In genomic region chr11:114851608-114852310, GRCm38 (mm10) we compare ENCODE assay signal across 8 mouse cellular contexts. TPM values are rescaled to one million over a fixed set of nuclear protein-coding genes. Genes with fewer than 3 reads are reported as not detected.
A peak's percentile ranks its signal among the peaks of the same experiment; 100 is the strongest.
DNase-seq lines count a peak whose midpoint lies in the region; ATAC-seq and TF ChIP-seq lines count a peak whose summit lies in the region.

No protein-coding gene starts in this region.

- peaks cover 16% of the 10 kb centered on the region for H3K4me1 ChIP-seq in hindbrain, embryonic 14.5 days (replicated peaks; ENCODE audit: control insufficient read depth, insufficient read depth, low read length)
- peaks cover 20% of the 10 kb centered on the region for H3K4me1 ChIP-seq in limb, embryonic 14.5 days (ENCODE audit: control insufficient read depth, insufficient read depth, low read length)
- peaks cover 24% of the 10 kb centered on the region for H3K4me1 ChIP-seq in midbrain, embryonic 11.5 days (ENCODE audit: control insufficient read depth, insufficient read depth, low read length)

- TF ChIP-seq POLR2A in limb, embryonic 14.5 days (IDR thresholded peaks at IDR 0.05; ENCODE audit: borderline replicate concordance, extremely low read depth, insufficient read depth, insufficient read length) = no peak

- WGBS in hindbrain, embryonic 14.5 days = under 1% methylated on average over 65 of the region's 65 CpGs
- under 1% methylated on average over 48 of the region's 65 CpGs for WGBS in limb, embryonic 14.5 days
- WGBS in midbrain, embryonic 11.5 days = under 1% methylated on average over 65 of the region's 65 CpGs

- no peaks in the 10 kb centered on the region for H3K9me3 ChIP-seq in hindbrain, embryonic 14.5 days (ENCODE audit: control insufficient read depth, low read length)
- no peaks in the 10 kb centered on the region for H3K9me3 ChIP-seq in limb, embryonic 14.5 days (ENCODE audit: control insufficient read depth, low read length)
- no peaks in the 10 kb centered on the region for H3K9me3 ChIP-seq in midbrain, embryonic 11.5 days (ENCODE audit: control insufficient read depth, low read length)

- peak overlapping the region; percentile 69 for H3K4me3 ChIP-seq in hindbrain, embryonic 14.5 days (replicated peaks; ENCODE audit: low read length)
- H3K4me3 ChIP-seq in limb, embryonic 14.5 days (replicated peaks; ENCODE audit: low read length) = peak overlapping the region; percentile 81
- H3K4me3 ChIP-seq in midbrain, embryonic 11.5 days (ENCODE audit: low read depth, low read length) = peak overlapping the region; percentile 55

- H3K4me2 ChIP-seq in hindbrain, embryonic 14.5 days (replicated peaks) = peak overlapping the region; percentile 99
- peak overlapping the region; percentile 99 for H3K4me2 ChIP-seq in limb, embryonic 14.5 days (replicated peaks; ENCODE audit: low read depth, low read length, severe bottlenecking)
- H3K4me2 ChIP-seq in midbrain, embryonic 11.5 days = peak overlapping the region; percentile 95

- no peaks in the 10 kb centered on the region for H3K36me3 ChIP-seq in hindbrain, embryonic 14.5 days (replicated peaks; ENCODE audit: control insufficient read depth, insufficient read depth)
- no peaks in the 10 kb centered on the region for H3K36me3 ChIP-seq in limb, embryonic 14.5 days (ENCODE audit: control insufficient read depth, insufficient read depth, low read length)
- H3K36me3 ChIP-seq in midbrain, embryonic 11.5 days (ENCODE audit: control insufficient read depth, insufficient read depth, low read length) = no peaks in the 10 kb centered on the region

- peaks cover 61% of the 10 kb centered on the region for H3K27me3 ChIP-seq in hindbrain, embryonic 14.5 days (ENCODE audit: control insufficient read depth, insufficient read depth, low read length)
- H3K27me3 ChIP-seq in limb, embryonic 14.5 days (ENCODE audit: control insufficient read depth, insufficient read depth, low read length) = no peaks in the 10 kb centered on the region
- H3K27me3 ChIP-seq in midbrain, embryonic 11.5 days (ENCODE audit: control insufficient read depth, insufficient read depth, low read length) = peaks cover 48% of the 10 kb centered on the region

- peak overlapping the region; percentile 54 for H3K27ac ChIP-seq in hindbrain, embryonic 14.5 days
- H3K27ac ChIP-seq in limb, embryonic 14.5 days (replicated peaks; ENCODE audit: low read depth, low read length) = peak overlapping the region; percentile 96
- no peak overlapping the region for H3K27ac ChIP-seq in midbrain, embryonic 11.5 days (ENCODE audit: low read depth, low read length)

- ATAC-seq in hindbrain, embryonic 14.5 days (ENCODE audit: low FRiP score) = peak; percentile 43; the same call in 1 of the 2 replicates
- ATAC-seq in limb, embryonic 14.5 days (ENCODE audit: low FRiP score, low read depth) = peak; percentile 64
- ATAC-seq in midbrain, embryonic 11.5 days (ENCODE audit: low FRiP score) = peak; percentile 60; the same call in 1 of the 2 replicates
- no peak for ATAC-seq in monocyte, adult 5-6 weeks (replicated peaks; ENCODE audit: insufficient number of reproducible peaks, low FRiP score, low TSS enrichment, poor library complexity, severe bottlenecking)

- peak overlapping the region; percentile 66 for H3K9ac ChIP-seq in hindbrain, embryonic 14.5 days
- H3K9ac ChIP-seq in limb, embryonic 14.5 days (ENCODE audit: low read depth, low read length, severe bottlenecking) = peak overlapping the region; percentile 87
- H3K9ac ChIP-seq in midbrain, embryonic 11.5 days (ENCODE audit: low read length) = peak overlapping the region; percentile 50

- DNase-seq in adrenal gland, postnatal 14 days = peak; percentile 76
- DNase-seq in cerebellum, postnatal 14 days = peak; percentile 90 to 93
- peak; percentile 68 to 73 for DNase-seq in gastrocnemius, adult 8-10 months (ENCODE audit: low spot score in 2 of 2)
- DNase-seq in hindbrain, embryonic 14.5 days (ENCODE audit: low spot score) = peak; percentile 63
- DNase-seq in limb, embryonic 14.5 days (ENCODE audit: low spot score) = peak; percentile 84
- DNase-seq in midbrain, embryonic 11.5 days (ENCODE audit: low spot score, missing footprints) = no peak
- DNase-seq in testis, postnatal 10 days (ENCODE audit: low spot score) = peak; percentile 80

RNA-seq across cellular contexts. Expression of gene Gprc5c, which starts 0.8 kb away (rescaled TPM):
- total RNA-seq in adrenal gland, postnatal 14 days (2021) = 16.6 and 18.6 TPM in 2 replicates
- 10 to 100 TPM; 31.9 to 49.5 (median 39.2) TPM for total RNA-seq in gastrocnemius, adult 8-10 months (2022)
- 8.5 and 9.9 TPM in 2 replicates for polyA plus RNA-seq in hindbrain, embryonic 14.5 days (2014; fragmentation: Nextera tagmentation; extraction: Ambion mirVana)
- polyA plus RNA-seq in limb, embryonic 14.5 days (2012; rRNA removed) = 34.1 and 48.8 TPM in 2 replicates
- 35.5 and 42.3 TPM in 2 replicates for polyA plus RNA-seq in limb, embryonic 14.5 days (2014; fragmentation: Nextera tagmentation; extraction: Ambion mirVana)
- polyA plus RNA-seq in midbrain, embryonic 11.5 days (2014; fragmentation: Nextera tagmentation; extraction: Ambion mirVana) = 8.9 and 10.7 TPM in 2 replicates
- total RNA-seq in monocyte, adult 5-6 weeks (2017) = 0.78 to 3.1 TPM (median 1.9 TPM) in 3 replicates

RNA-seq across cellular contexts. Expression of gene Cd300a, which starts 38.1 kb away (rescaled TPM):
- total RNA-seq in adrenal gland, postnatal 14 days (2021) = 1.1 and 2.2 TPM in 2 replicates
- under 1 TPM; 0.29 to 0.54 (median 0.34) TPM for total RNA-seq in gastrocnemius, adult 8-10 months (2022)
- 0.81 and 1.9 TPM in 2 replicates for polyA plus RNA-seq in hindbrain, embryonic 14.5 days (2014; fragmentation: Nextera tagmentation; extraction: Ambion mirVana)
- polyA plus RNA-seq in limb, embryonic 14.5 days (2012; rRNA removed) = 2.2 and 3.1 TPM in 2 replicates
- polyA plus RNA-seq in limb, embryonic 14.5 days (2014; fragmentation: Nextera tagmentation; extraction: Ambion mirVana) = 1.2 and 1.5 TPM in 2 replicates
- 0.79 and 1.1 TPM in 2 replicates for polyA plus RNA-seq in midbrain, embryonic 11.5 days (2014; fragmentation: Nextera tagmentation; extraction: Ambion mirVana)
- total RNA-seq in monocyte, adult 5-6 weeks (2017) = 204 to 286 TPM (median 215 TPM) in 3 replicates

RNA-seq across cellular contexts. Expression of gene Gpr142, which starts 53.0 kb away (rescaled TPM):
- not detected in 2 replicates for total RNA-seq in adrenal gland, postnatal 14 days (2021)
- total RNA-seq in gastrocnemius, adult 8-10 months (2022) = not detected
- polyA plus RNA-seq in hindbrain, embryonic 14.5 days (2014; fragmentation: Nextera tagmentation; extraction: Ambion mirVana) = not detected in 2 replicates
- 0.19 TPM in 1 of 2 replicates, not detected in the other for polyA plus RNA-seq in limb, embryonic 14.5 days (2012; rRNA removed)
- polyA plus RNA-seq in limb, embryonic 14.5 days (2014; fragmentation: Nextera tagmentation; extraction: Ambion mirVana) = not detected in 2 replicates
- polyA plus RNA-seq in midbrain, embryonic 11.5 days (2014; fragmentation: Nextera tagmentation; extraction: Ambion mirVana) = 0.12 TPM in 1 of 2 replicates, not detected in the other
- not detected in 3 replicates for total RNA-seq in monocyte, adult 5-6 weeks (2017)

RNA-seq across cellular contexts. Expression of gene Btbd17, which starts 56.0 kb away (rescaled TPM):
- not detected in 2 replicates for total RNA-seq in adrenal gland, postnatal 14 days (2021)
- not detected for total RNA-seq in gastrocnemius, adult 8-10 months (2022)
- polyA plus RNA-seq in hindbrain, embryonic 14.5 days (2014; fragmentation: Nextera tagmentation; extraction: Ambion mirVana) = 20.0 and 22.1 TPM in 2 replicates
- polyA plus RNA-seq in limb, embryonic 14.5 days (2012; rRNA removed) = 2.7 and 3.2 TPM in 2 replicates
- polyA plus RNA-seq in limb, embryonic 14.5 days (2014; fragmentation: Nextera tagmentation; extraction: Ambion mirVana) = 1.00 and 1.4 TPM in 2 replicates
- 65.3 and 70.2 TPM in 2 replicates for polyA plus RNA-seq in midbrain, embryonic 11.5 days (2014; fragmentation: Nextera tagmentation; extraction: Ambion mirVana)
- not detected in 3 replicates for total RNA-seq in monocyte, adult 5-6 weeks (2017)

Comparison
In these comparisons a context has a peak if more than half of its experiments do, and no peak if none do; other contexts are left out.
1. RNA of gene Cd300a, which starts 38.1 kb away (total RNA-seq): 204 to 286 TPM in monocyte, adult 5-6 weeks; 1.1 to 2.2 TPM in adrenal gland, postnatal 14 days and 0.29 to 0.54 TPM in gastrocnemius, adult 8-10 months; every median in the first group is over 10 times any median in the second.
2. Peak in every context shown above with its lines, with median percentiles within 50 percentile points of each other: H3K4me2 ChIP-seq, H3K4me3 ChIP-seq and H3K9ac ChIP-seq.